Mouse (Mus musculus) liver, postnatal 0 days (tissue): Measurements from ENCODE around the gene Itgb8.

Experiments
- CTCF ChIP-seq: sonication (generic); IDR thresholded peaks from 2 replicates; pipeline ENCODE4 v1.5.1; 2016; ENCODE audit warnings: antibody characterized with exemption, low read depth
- EP300 ChIP-seq: IDR thresholded peaks from 2 replicates; pipeline ENCODE4 v1.6.1; 2016; ENCODE audit warnings: antibody characterized with exemption, low read depth, mild to moderate bottlenecking

GRCm38 (mm10) chr12:119113522-119114135 lies 125.0 kb downstream of the Itgb8 start:
- TF ChIP-seq CTCF (no peak), EP300 (no peak)
